Mouse (Mus musculus) stomach, embryonic 15.5 days (tissue): ENCODE results near the gene Ablim1. TPM values are rescaled to one million over a fixed set of nuclear protein-coding genes. Genes with fewer than 3 reads are reported as not detected.

Experiments used
- ATAC-seq: fragments of 200-750 bp; cut with Nextera tagmentation; 2 replicates; pipeline ENCODE4 v1.8.0; 2017; ENCODE audit warnings: low read depth, moderate number of reproducible peaks, moderate TSS enrichment; ENCODE audit not compliant: insufficient read depth, low FRiP score
- H3K27ac ChIP-seq: fragments of 300-500 bp; sonication (generic); 2 replicates; pipeline ENCODE4 v1.5.1; 2015; ENCODE audit warnings: mild to moderate bottlenecking, inconsistent platforms
- H3K27me3 ChIP-seq: fragments of 300-500 bp; sonication (generic); replicated peaks from 2 replicates; pipeline ENCODE4 v1.6.1; 2015; ENCODE audit warnings: inconsistent platforms
- H3K36me3 ChIP-seq: fragments of 300-500 bp; sonication (generic); 2 replicates; pipeline ENCODE4 v1.6.1; 2015; ENCODE audit warnings: inconsistent platforms
- H3K4me1 ChIP-seq: fragments of 300-500 bp; sonication (generic); 2 replicates; pipeline ENCODE4 v1.6.1; 2015; ENCODE audit warnings: inconsistent platforms
- H3K4me2 ChIP-seq: fragments of 300-500 bp; sonication (generic); 2 replicates; pipeline ENCODE4 v1.6.1; 2015; ENCODE audit warnings: mild to moderate bottlenecking, inconsistent platforms
- H3K4me3 ChIP-seq: fragments of 300-500 bp; sonication (generic); replicated peaks from 2 replicates; pipeline ENCODE4 v1.5.1; 2015; ENCODE audit warnings: inconsistent platforms
- H3K9ac ChIP-seq: fragments of 300-500 bp; sonication (generic); 2 replicates; pipeline ENCODE4 v1.6.1; 2015; ENCODE audit warnings: inconsistent platforms
- H3K9me3 ChIP-seq: fragments of 300-500 bp; sonication (generic); 2 replicates; pipeline ENCODE4 v1.6.1; 2016; ENCODE audit warnings: inconsistent platforms
- WGBS: fragments of 180-500 bp; shearing (Covaris S2); methylation state at CpG from one replicate; pipeline ENCODE4 v1.1.7; 2015; 5-methylcytosine and 5-hydroxymethylcytosine counted together
- polyA plus RNA-seq: library from polyadenylated mRNA; unstranded; fragments of >200 nt; fragmentation: Nextera tagmentation; extraction: Ambion mirVana; gene quantifications from 2 replicates; pipeline ENCODE4 v1.2.1, GENCODE M21; 2015

Gene Ablim1
- polyA plus RNA-seq, 1 experiment from 2014 or later, result 41.2 TPM

DNA sequence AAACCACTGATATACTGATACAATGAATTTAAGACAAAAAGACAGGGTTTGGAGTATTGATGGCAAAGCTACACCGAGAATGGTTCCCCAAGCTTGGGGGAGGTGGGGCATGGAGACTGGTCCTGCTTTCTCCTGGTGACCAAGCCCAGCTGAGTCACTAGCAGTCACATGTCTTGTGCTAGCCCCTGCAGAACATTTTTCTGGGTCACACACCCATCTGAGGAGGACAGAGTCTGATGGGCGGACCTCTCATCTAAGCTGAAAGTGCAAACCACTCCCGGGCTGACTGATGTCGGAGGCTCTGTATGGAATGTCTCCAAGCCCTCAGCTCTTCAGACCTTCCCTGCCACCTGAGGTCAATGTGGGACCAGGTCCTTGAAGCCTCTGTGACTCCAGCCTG, 184.1 kb downstream of the Ablim1 start:
- H3K36me3 ChIP-seq, result no peaks in the 10 kb centered on the region
- 0 out of 2 replicates have a peak, but pooled peaks cover 8% of the 10 kb centered on the region for H3K4me1 ChIP-seq
- no peak overlapping the region for H3K27ac ChIP-seq
- WGBS, result 79% methylated on average over 4 of the region's 4 CpGs
- no peak overlapping the region for H3K4me3 ChIP-seq
- no peak overlapping the region for H3K4me2 ChIP-seq
- H3K9ac ChIP-seq, result no peak overlapping the region
- ATAC-seq, result peak; percentile 20; the same call in 1 of the 2 replicates
- no peaks in the 10 kb centered on the region for H3K27me3 ChIP-seq
- H3K9me3 ChIP-seq, result no peaks in the 10 kb centered on the region

GRCm38 (mm10) chr19:57129729-57130128, 185.0 kb downstream of the Ablim1 start:
- no peaks in the 10 kb centered on the region for H3K27me3 ChIP-seq
- H3K4me3 ChIP-seq, result no peak overlapping the region
- no peak overlapping the region for H3K4me2 ChIP-seq
- H3K36me3 ChIP-seq, result no peaks in the 10 kb centered on the region
- ATAC-seq, result no peak
- 0 out of 2 replicates have a peak, but pooled peaks cover 5% of the 10 kb centered on the region for H3K4me1 ChIP-seq
- no peak overlapping the region for H3K27ac ChIP-seq
- no peak overlapping the region for H3K9ac ChIP-seq
- WGBS, result 83% methylated on average over 9 of the region's 9 CpGs
- no peaks in the 10 kb centered on the region for H3K9me3 ChIP-seq

GRCm38 (mm10) chr19:57128037-57128436, 186.7 kb downstream of the Ablim1 start:
- no peaks in the 10 kb centered on the region for H3K9me3 ChIP-seq
- no peak overlapping the region for H3K4me2 ChIP-seq
- no peaks in the 10 kb centered on the region for H3K36me3 ChIP-seq
- 65% methylated on average over 6 of the region's 6 CpGs for WGBS
- ATAC-seq, result peak; percentile 59; the same call in 1 of the 2 replicates
- no peaks in the 10 kb centered on the region for H3K27me3 ChIP-seq
- H3K4me1 ChIP-seq, result 0 out of 2 replicates have a peak, but pooled peaks cover 3% of the 10 kb centered on the region
- no peak overlapping the region for H3K4me3 ChIP-seq
- H3K9ac ChIP-seq, result no peak overlapping the region
- H3K27ac ChIP-seq, result peak overlapping the region; percentile 31; the same call in 1 of the 2 replicates

- no peak overlapping the region for H3K4me2 ChIP-seq
- no peak for ATAC-seq
- H3K9me3 ChIP-seq, result no peaks in the 10 kb centered on the region
- H3K27me3 ChIP-seq, result no peaks in the 10 kb centered on the region
- 0 out of 2 replicates have a peak, but pooled peaks cover 3% of the 10 kb centered on the region for H3K4me1 ChIP-seq
- 87% methylated on average over 5 of the region's 5 CpGs for WGBS
- H3K9ac ChIP-seq, result no peak overlapping the region
- peak overlapping the region; percentile 12; the same call in 1 of the 2 replicates for H3K27ac ChIP-seq
- no peaks in the 10 kb centered on the region for H3K36me3 ChIP-seq
- H3K4me3 ChIP-seq, result no peak overlapping the region
These were observed 187.2 kb downstream of the Ablim1 start for GRCm38 (mm10) chr19:57127523-57127922.

DNA sequence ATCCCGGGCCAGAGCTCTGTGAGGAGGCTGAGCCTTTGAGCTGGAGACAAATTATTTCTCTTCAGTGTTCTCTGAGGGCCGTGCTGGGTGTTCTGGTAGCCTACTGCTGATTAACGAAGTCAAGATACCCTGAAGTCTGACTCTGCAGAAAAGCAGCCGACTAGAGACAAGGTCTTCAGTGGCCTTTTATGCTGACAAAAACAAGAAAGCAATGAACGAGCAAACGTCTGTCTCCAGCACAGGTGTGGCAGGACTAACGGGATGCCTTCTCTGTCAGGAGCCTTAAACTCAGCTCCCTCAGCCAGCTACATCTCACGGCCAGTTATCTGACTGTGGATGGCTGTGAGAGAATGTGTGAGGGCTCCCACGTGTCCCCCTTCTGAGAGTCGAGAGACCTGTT, 187.8 kb downstream of the Ablim1 start:
- no peak for ATAC-seq
- Histone ChIP-seq H3K4me2 (no peak overlapping the region), H3K9me3 (no peaks in the 10 kb centered on the region), H3K4me1 (0 out of 2 replicates have a peak, but pooled peaks cover 3% of the 10 kb centered on the region), H3K27ac (peak overlapping the region; percentile 12; the same call in 1 of the 2 replicates), H3K27me3 (no peaks in the 10 kb centered on the region), H3K4me3 (no peak overlapping the region), H3K36me3 (no peaks in the 10 kb centered on the region), H3K9ac (no peak overlapping the region)
- 76% methylated on average over 10 of the region's 10 CpGs for WGBS

DNA sequence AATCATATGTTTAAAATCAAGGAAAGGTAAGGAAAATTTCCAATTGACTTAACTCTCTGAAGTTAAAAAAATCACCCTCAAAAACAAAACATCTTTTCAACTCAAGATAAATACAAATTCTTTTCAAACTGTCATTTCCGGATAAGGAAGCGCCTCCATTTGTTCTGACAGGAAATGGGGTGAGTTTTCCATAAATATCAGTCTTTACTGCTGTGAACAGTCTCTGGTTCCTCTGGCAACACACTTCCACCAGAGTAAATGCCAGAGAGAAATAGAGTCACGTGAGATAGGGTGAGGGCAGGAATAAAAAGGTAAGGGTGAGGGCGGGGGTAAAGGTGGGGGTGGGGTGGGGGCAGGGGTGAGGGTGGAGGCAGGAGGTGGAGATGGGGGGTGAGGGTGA, 189.8 kb downstream of the Ablim1 start:
- no peak overlapping the region for H3K9ac ChIP-seq
- no peak overlapping the region for H3K4me2 ChIP-seq
- no peaks in the 10 kb centered on the region for H3K9me3 ChIP-seq
- H3K4me1 ChIP-seq, result 0 out of 2 replicates have a peak, but pooled peaks cover 3% of the 10 kb centered on the region
- H3K36me3 ChIP-seq, result no peaks in the 10 kb centered on the region
- no peak for ATAC-seq
- 55% methylated on average over 4 of the region's 4 CpGs for WGBS
- H3K27me3 ChIP-seq, result no peaks in the 10 kb centered on the region
- no peak overlapping the region for H3K27ac ChIP-seq
- no peak overlapping the region for H3K4me3 ChIP-seq

DNA sequence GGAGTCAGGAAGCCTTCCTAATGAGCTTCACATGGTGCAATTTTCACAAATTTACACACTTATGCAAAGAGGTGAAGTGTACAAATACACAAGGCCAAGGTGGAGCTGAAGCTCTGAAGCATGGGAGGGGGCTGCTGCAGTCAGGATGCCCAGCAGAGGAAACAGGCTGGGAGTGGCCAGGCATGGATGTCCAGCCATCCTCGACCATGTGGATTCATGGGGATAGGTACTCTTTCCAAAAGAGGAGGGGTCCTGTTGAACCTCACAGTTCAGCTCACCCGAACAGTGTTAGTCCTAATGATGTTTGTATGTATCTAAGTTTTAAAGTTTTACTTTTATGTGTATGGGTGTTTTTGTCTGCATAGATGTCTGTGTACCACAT, 190.6 kb downstream of the Ablim1 start:
- Histone ChIP-seq H3K9ac (no peak overlapping the region), H3K9me3 (no peaks in the 10 kb centered on the region), H3K27me3 (no peaks in the 10 kb centered on the region), H3K4me2 (no peak overlapping the region), H3K27ac (peak overlapping the region; percentile 51; the same call in 1 of the 2 replicates), H3K36me3 (no peaks in the 10 kb centered on the region), H3K4me1 (peaks cover 7% of the 10 kb centered on the region; the same call in 1 of the 2 replicates), H3K4me3 (no peak overlapping the region)
- WGBS, result 62% methylated on average over 2 of the region's 2 CpGs
- ATAC-seq, result no peak

- ATAC-seq, result 0 out of 2 replicates have a peak, but pooled peaks have one; percentile 40
- Histone ChIP-seq H3K9me3 (no peaks in the 10 kb centered on the region), H3K4me3 (no peak overlapping the region), H3K27ac (peak overlapping the region; percentile 59; the same call in 1 of the 2 replicates), H3K9ac (no peak overlapping the region), H3K4me2 (no peak overlapping the region), H3K4me1 (peaks cover 11% of the 10 kb centered on the region; the same call in 1 of the 2 replicates), H3K36me3 (no peaks in the 10 kb centered on the region), H3K27me3 (no peaks in the 10 kb centered on the region)
- WGBS, result 66% methylated on average over 11 of the region's 11 CpGs
These were observed 191.1 kb downstream of the Ablim1 start for GRCm38 (mm10) chr19:57123503-57124137.

- WGBS, result 75% methylated on average over 3 of the region's 3 CpGs
- H3K4me1 ChIP-seq, result peaks cover 18% of the 10 kb centered on the region
These were observed 192.5 kb downstream of the Ablim1 start for GRCm38 (mm10) chr19:57122261-57122660.

GRCm38 (mm10) chr19:57121036-57121435, 193.7 kb downstream of the Ablim1 start:
- no peak overlapping the region for H3K4me3 ChIP-seq
- H3K4me2 ChIP-seq, result no peak overlapping the region
- peaks cover 24% of the 10 kb centered on the region for H3K4me1 ChIP-seq
- H3K9ac ChIP-seq, result no peak overlapping the region
- H3K36me3 ChIP-seq, result no peaks in the 10 kb centered on the region
- no peaks in the 10 kb centered on the region for H3K9me3 ChIP-seq
- WGBS, result 61% methylated on average over 4 of the region's 4 CpGs
- 0 out of 2 replicates have a peak, but pooled peaks have one; percentile 45 for ATAC-seq
- H3K27me3 ChIP-seq, result no peaks in the 10 kb centered on the region
- H3K27ac ChIP-seq, result no peak overlapping the region

More at GRCm38 (mm10) chr19:57122261-57122660, 192.5 kb downstream of the Ablim1 start:
- H3K36me3 ChIP-seq, result no peaks in the 10 kb centered on the region
- no peak for ATAC-seq
- no peaks in the 10 kb centered on the region for H3K9me3 ChIP-seq
- no peak overlapping the region for H3K4me2 ChIP-seq
- H3K27ac ChIP-seq, result no peak overlapping the region
- H3K4me3 ChIP-seq, result no peak overlapping the region
- no peak overlapping the region for H3K9ac ChIP-seq
- H3K27me3 ChIP-seq, result no peaks in the 10 kb centered on the region

- 49% methylated on average over 3 of the region's 3 CpGs for WGBS
- Histone ChIP-seq H3K9ac (no peak overlapping the region), H3K4me2 (peak overlapping the region; percentile 63), H3K27ac (peak overlapping the region; percentile 86; the same call in 1 of the 2 replicates), H3K4me3 (no peak overlapping the region), H3K36me3 (no peaks in the 10 kb centered on the region), H3K27me3 (no peaks in the 10 kb centered on the region), H3K9me3 (no peaks in the 10 kb centered on the region), H3K4me1 (peaks cover 35% of the 10 kb centered on the region)
- ATAC-seq, result no peak
These were observed 195.1 kb downstream of the Ablim1 start for GRCm38 (mm10) chr19:57119661-57120060.

DNA sequence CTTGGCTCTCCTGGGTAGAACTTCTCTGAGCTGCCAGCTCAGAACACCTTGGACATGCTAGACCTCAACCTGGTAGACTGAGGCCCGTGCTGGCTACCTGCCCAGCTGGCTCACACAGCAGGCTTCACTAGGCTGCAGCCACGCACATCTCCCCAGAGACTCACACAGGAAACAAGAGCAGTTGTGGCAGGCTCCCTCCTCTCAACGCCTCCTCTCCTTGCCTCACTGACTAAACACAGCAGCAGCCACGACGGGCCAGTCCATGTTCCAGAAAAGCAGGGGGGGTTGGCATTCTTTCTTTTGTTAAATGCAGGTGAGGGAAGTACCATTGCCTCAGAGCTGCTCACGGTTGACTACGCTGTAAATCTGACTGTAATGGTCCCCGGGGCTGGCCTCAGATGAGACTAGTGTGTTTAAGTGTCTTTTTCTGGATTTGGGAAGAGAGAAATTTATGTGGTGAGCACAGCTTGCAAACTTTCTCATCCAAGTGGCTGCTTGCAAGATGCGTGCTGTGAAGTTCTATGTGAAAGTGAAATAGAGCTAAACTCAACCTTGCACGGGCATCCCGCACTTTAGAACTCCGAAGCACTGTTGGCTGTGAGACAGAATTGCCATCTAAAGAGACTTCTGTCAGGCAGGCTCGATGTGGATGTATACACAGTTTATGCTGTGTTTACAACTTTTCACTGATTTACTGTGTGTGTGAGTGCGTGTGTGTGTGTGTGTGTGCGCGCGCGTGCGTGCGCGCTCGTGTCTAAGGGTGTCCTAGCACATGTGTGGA, 195.7 kb downstream of the Ablim1 start:
- Histone ChIP-seq H3K4me3 (peak overlapping the region; percentile 43), H3K27me3 (no peaks in the 10 kb centered on the region), H3K36me3 (no peaks in the 10 kb centered on the region), H3K4me2 (peak overlapping the region; percentile 63), H3K27ac (peak overlapping the region; percentile 86), H3K9me3 (no peaks in the 10 kb centered on the region), H3K9ac (peak overlapping the region; percentile 51; the same call in 1 of the 2 replicates), H3K4me1 (peaks cover 35% of the 10 kb centered on the region)
- 27% methylated on average over 22 of the region's 22 CpGs for WGBS
- ATAC-seq, result peak; percentile 57; the same call in 1 of the 2 replicates
